Comparison of ENCODE assay signal across 14 mouse cellular contexts in genomic region chr1:84861255-84861630, GRCm38 (mm10).
"Had no signal": no experiment of that assay in that cellular context is flagged by ENCODE, and none has a peak within 500 bp of the region (broad histone marks: within the 10 kb centered on the region; RNA-seq: fewer than 3 reads in every experiment).

No protein-coding gene starts in this region.

- DNase-seq: kidney, adult 11 months; kidney, adult 8-10 months; kidney, postnatal 10 days; kidney, postnatal 36 days; layer of hippocampus, postnatal 36 days; lung, embryonic 14.5 days; midbrain, embryonic 14.5 days; thymus, adult 2 months; thymus, postnatal 25 days had no signal

- H3K36me3 ChIP-seq: kidney, embryonic 15.5 days; liver, embryonic 15.5 days had no signal

- H3K9me3 ChIP-seq: kidney, embryonic 15.5 days; liver, embryonic 15.5 days had no signal

- H3K27me3 ChIP-seq: kidney, embryonic 15.5 days; liver, embryonic 15.5 days had no signal

- H3K4me2 ChIP-seq: kidney, embryonic 15.5 days; liver, embryonic 15.5 days; lung, embryonic 14.5 days had no signal

- H3K4me3 ChIP-seq: kidney, embryonic 15.5 days; left cerebral cortex, adult 2 months; liver, embryonic 15.5 days had no signal

- H3K9ac ChIP-seq: kidney, embryonic 15.5 days; liver, embryonic 15.5 days; lung, embryonic 14.5 days had no signal

- H3K27ac ChIP-seq: kidney, embryonic 15.5 days; left cerebral cortex, adult 2 months; liver, embryonic 15.5 days; macrophage had no signal

- ATAC-seq: lung, postnatal 0 days had no signal
